Mouse (Mus musculus) kidney, adult 11 months (tissue): Measurements from ENCODE around the gene Olfr1130.
"Not testable (repeated sequence)": the region's sequence is repeated elsewhere in the genome, so short reads cannot be mapped to it uniquely, and the experiment has no call there.

ENCODE experiments used
- DNase-seq: peaks from one replicate; pipeline ENCODE4 v3.0.0; 2022

Olfr1130 gene

GRCm38 (mm10) chr2:87605912-87606311 is at the start of gene Olfr1130:
Olfr1130 (plus strand) TSS chr2:87606212.
- not testable (repeated sequence) for DNase-seq

GRCm38 (mm10) chr2:87573602-87574001 is 32.4 kb upstream of the Olfr1130 start, which contains the start of gene Olfr1129:
Olfr1129 (plus strand) TSS chr2:87573902.
- DNase-seq: not testable (repeated sequence)

GRCm38 (mm10) chr2:87626804-87627203 is 20.8 kb downstream of the Olfr1130 start, which contains the start of gene Olfr1131:
Olfr1131 (plus strand) TSS chr2:87627104.
- no peak for DNase-seq

- no peak for DNase-seq
These were observed 31.4 kb downstream of the Olfr1130 start, which contains the start of gene Olfr1132 for GRCm38 (mm10) chr2:87637435-87637834. Olfr1132 (minus strand) TSS chr2:87637535.

GRCm38 (mm10) chr2:87642441-87642840 is 36.4 kb downstream of the Olfr1130 start:
- DNase-seq: no peak

GRCm38 (mm10) chr2:87647274-87647673 is 41.3 kb downstream of the Olfr1130 start, which contains the start of gene Olfr1133:
Olfr1133 (minus strand) TSS chr2:87647374.
- DNase-seq: no peak

- DNase-seq: no peak
These were observed 52.3 kb downstream of the Olfr1130 start, which contains the start of gene Olfr1134 for GRCm38 (mm10) chr2:87658360-87658759. Olfr1134 (minus strand) TSS chr2:87658460.
